Mouse (Mus musculus): ENCODE measurements around the gene Mcm9.

GRCm38 (mm10) chr10:53580621-53581081, 49.6 kb downstream of the Mcm9 start:
- TF ChIP-seq CTCF (conservative IDR thresholded peaks at IDR 0.05; ENCODE audit: insufficient read depth, insufficient read length, low read depth, low read length) = no peak
- TF ChIP-seq POLR2A (IDR thresholded peaks at IDR 0.05; ENCODE audit: low read depth, low read length) = no peak
